Comparison of ENCODE assay signal across 9 mouse cellular contexts in genomic region chr6:120539781-120540231, GRCm38 (mm10). TPM values are rescaled to one million over a fixed set of nuclear protein-coding genes. Genes with fewer than 3 reads are reported as not detected.
DNase-seq lines count a peak whose midpoint lies in the region; ATAC-seq lines count a peak whose summit lies in the region.
"Had no signal": no experiment of that assay in that cellular context is flagged by ENCODE, and none has a peak within 500 bp of the region (broad histone marks: within the 10 kb centered on the region; RNA-seq: fewer than 3 reads in every experiment).

No protein-coding gene starts in this region.

- no peaks in the 10 kb centered on the region for H3K9me3 ChIP-seq in forebrain, embryonic 13.5 days (replicated peaks)
- H3K9me3 ChIP-seq in limb, embryonic 11.5 days (ENCODE audit: control insufficient read depth, low read length): no peaks in the 10 kb centered on the region
- H3K9me3 ChIP-seq in midbrain, embryonic 12.5 days: no peaks in the 10 kb centered on the region

- ATAC-seq in forebrain, embryonic 13.5 days: 0 out of 2 replicates have a peak, but pooled peaks have one; percentile 9
- no peak for ATAC-seq in limb, embryonic 11.5 days (ENCODE audit: insufficient number of reproducible peaks, low FRiP score, low TSS enrichment, low read depth)
- ATAC-seq in midbrain, embryonic 12.5 days (ENCODE audit: low FRiP score, low read depth): no peak

- peak overlapping the region; percentile 63; the same call in 1 of the 2 replicates for H3K4me2 ChIP-seq in forebrain, embryonic 13.5 days
- H3K4me2 ChIP-seq in limb, embryonic 11.5 days (ENCODE audit: low read depth, severe bottlenecking): no peak overlapping the region
- peak overlapping the region; percentile 53 for H3K4me2 ChIP-seq in midbrain, embryonic 12.5 days (replicated peaks)

- WGBS in forebrain, embryonic 13.5 days: 60% methylated on average over 10 of the region's 10 CpGs
- 41% methylated on average over 10 of the region's 10 CpGs for WGBS in limb, embryonic 11.5 days
- WGBS in midbrain, embryonic 12.5 days: 46% methylated on average over 10 of the region's 10 CpGs

- no peaks in the 10 kb centered on the region for H3K27me3 ChIP-seq in forebrain, embryonic 13.5 days
- no peaks in the 10 kb centered on the region for H3K27me3 ChIP-seq in limb, embryonic 11.5 days (ENCODE audit: control insufficient read depth, insufficient read depth, low read length)
- no peaks in the 10 kb centered on the region for H3K27me3 ChIP-seq in midbrain, embryonic 12.5 days

- no peak overlapping the region for H3K27ac ChIP-seq in forebrain, embryonic 13.5 days
- peak overlapping the region; percentile 68; the same call in 1 of the 2 replicates for H3K27ac ChIP-seq in limb, embryonic 11.5 days (replicated peaks; ENCODE audit: low read depth, low read length)
- H3K27ac ChIP-seq in midbrain, embryonic 12.5 days (replicated peaks): peak overlapping the region; percentile 36; the same call in 1 of the 2 replicates
- H3K27ac ChIP-seq: macrophage had no signal

- no peak overlapping the region for H3K4me3 ChIP-seq in forebrain, embryonic 13.5 days
- H3K4me3 ChIP-seq in limb, embryonic 11.5 days (ENCODE audit: low read depth, low read length): no peak overlapping the region
- 0 out of 2 replicates have a peak overlapping the region, but pooled peaks have one; percentile 28 for H3K4me3 ChIP-seq in midbrain, embryonic 12.5 days

- H3K4me1 ChIP-seq in forebrain, embryonic 13.5 days: peaks cover 9% of the 10 kb centered on the region; the same call in 1 of the 2 replicates
- H3K4me1 ChIP-seq in limb, embryonic 11.5 days (ENCODE audit: control insufficient read depth, insufficient read depth, low read length): peaks cover 5% of the 10 kb centered on the region; the same call in 1 of the 2 replicates
- H3K4me1 ChIP-seq in midbrain, embryonic 12.5 days: peaks cover 5% of the 10 kb centered on the region; the same call in 1 of the 2 replicates

- peak; percentile 67 for DNase-seq in adipocyte (ENCODE audit: low spot score)
- DNase-seq in heart, postnatal 25 days (ENCODE audit: low spot score): peak; percentile 60
- no peak for DNase-seq in limb, embryonic 11.5 days (ENCODE audit: low spot score)
- DNase-seq in thymus, postnatal 14 days: no peak
- DNase-seq in right cerebral cortex, adult 2 months (ENCODE audit: low spot score in 2 of 2): no peak
- DNase-seq in right cerebral cortex, postnatal 14 days: no peak

- peak overlapping the region; percentile 53; the same call in 1 of the 2 replicates for H3K9ac ChIP-seq in forebrain, embryonic 13.5 days
- no peak overlapping the region for H3K9ac ChIP-seq in limb, embryonic 11.5 days (ENCODE audit: low read length)
- H3K9ac ChIP-seq in midbrain, embryonic 12.5 days (replicated peaks): no peak overlapping the region

- intact Hi-C loops in heart, postnatal 25 days (cut with DNase I): loop anchor here (1.0 to 5.0 kb wide), 5 partner anchors 37 to 196 kb away; no protein-coding TSS in a partner anchor

- no peaks in the 10 kb centered on the region for H3K36me3 ChIP-seq in forebrain, embryonic 13.5 days (ENCODE audit: poor library complexity, severe bottlenecking)
- no peaks in the 10 kb centered on the region for H3K36me3 ChIP-seq in limb, embryonic 11.5 days (ENCODE audit: control insufficient read depth, insufficient read depth, low read length)
- no peaks in the 10 kb centered on the region for H3K36me3 ChIP-seq in midbrain, embryonic 12.5 days

RNA-seq across cellular contexts. Expression of gene Hdhd5, which starts 8.7 kb away (rescaled TPM):
- polyA plus RNA-seq in forebrain, embryonic 13.5 days (2015; fragmentation: Nextera tagmentation; extraction: Ambion mirVana): 15.7 and 16.6 TPM in 2 replicates
- 10 to 100 TPM; 19.6 to 21.5 TPM for total RNA-seq in heart, postnatal 25 days (2021)
- polyA plus RNA-seq in limb, embryonic 11.5 days (2014; fragmentation: Nextera tagmentation; extraction: Ambion mirVana): 16.8 and 19.8 TPM in 2 replicates
- 19.0 and 19.4 TPM in 2 replicates for polyA plus RNA-seq in midbrain, embryonic 12.5 days (2016; fragmentation: Nextera tagmentation; extraction: Ambion mirVana)

RNA-seq across cellular contexts. Expression of gene Tmem121b, which starts 46.2 kb away (rescaled TPM):
- polyA plus RNA-seq in forebrain, embryonic 13.5 days (2015; fragmentation: Nextera tagmentation; extraction: Ambion mirVana): 2.0 and 2.3 TPM in 2 replicates
- total RNA-seq in heart, postnatal 25 days (2021): not detected
- 0.14 and 0.15 TPM in 2 replicates for polyA plus RNA-seq in limb, embryonic 11.5 days (2014; fragmentation: Nextera tagmentation; extraction: Ambion mirVana)
- polyA plus RNA-seq in midbrain, embryonic 12.5 days (2016; fragmentation: Nextera tagmentation; extraction: Ambion mirVana): 2.5 and 3.0 TPM in 2 replicates
- polyA plus RNA-seq: macrophage had no signal

Comparison
In these comparisons a context has a peak if more than half of its experiments do, and no peak if none do; other contexts are left out.
1. DNase-seq: peak in adipocyte (single experiment) and heart, postnatal 25 days (single experiment); none in limb, embryonic 11.5 days (single experiment), thymus, postnatal 14 days (single experiment), right cerebral cortex, adult 2 months (0 of 2) and right cerebral cortex, postnatal 14 days (single experiment).